Mouse (Mus musculus): ENCODE data around the gene Fbxo28. TPM values are rescaled to one million over a fixed set of nuclear protein-coding genes. Genes with fewer than 3 reads are reported as not detected.
A peak's percentile ranks its signal among the peaks of the same experiment; 100 is the strongest.

Fbxo28 gene
- total and polyA plus RNA-seq, 3 experiments, result 16.3 to 72.5 (median 17.2) TPM

- Histone ChIP-seq H3K36me3 (ENCODE audit: control insufficient read depth in 1 of 2, insufficient read depth in 2 of 2, low read length in 2 of 2) (peaks cover 0 to 7% of the 10 kb centered on the region in 2 experiments; a peak in 2 of 4 replicates), H3K9ac (ENCODE audit: control insufficient read depth, low read depth, low read length, poor library complexity, severe bottlenecking) (no peak overlapping the region), H3K9me3 (replicated peaks; ENCODE audit: insufficient read depth, low read length) (no peaks in the 10 kb centered on the region), H3K4me3 (ENCODE audit: control insufficient read depth in 1 of 2, insufficient read depth in 1 of 2, low read depth in 2 of 2, low read length in 2 of 2) (no peak overlapping the region), H3K27ac (ENCODE audit: control insufficient read depth, low read depth, low read length) (no peak overlapping the region), H3K27me3 (ENCODE audit: control insufficient read depth in 1 of 2, insufficient read depth in 2 of 2, low read length in 2 of 2) (no peaks in the 10 kb centered on the region), H3K79me2 (ENCODE audit: control insufficient read depth, insufficient read depth, low read length, poor library complexity) (no peaks in the 10 kb centered on the region), H3K4me1 (ENCODE audit: control insufficient read depth in 1 of 2, insufficient read depth in 2 of 2, low read length in 2 of 2) (peaks cover 6 to 8% of the 10 kb centered on the region in 2 experiments)
- DNase-seq (ENCODE audit: low read depth, low spot score), result no peak
- TF ChIP-seq POLR2A (IDR thresholded peaks at IDR 0.05; ENCODE audit: control insufficient read depth in 1 of 2, insufficient read depth in 1 of 2, low read depth in 1 of 2, low read length in 2 of 2, poor library complexity in 1 of 2) (no peak), ZNF384 (IDR thresholded peaks at IDR 0.05; ENCODE audit: low read depth, low read length) (no peak)
These were observed 13.2 kb upstream of the Fbxo28 start for GRCm38 (mm10) chr1:182354504-182355147.

- H3K36me3 ChIP-seq (ENCODE audit: control insufficient read depth in 1 of 2, insufficient read depth in 2 of 2, low read length in 2 of 2), result no peaks in the 10 kb centered on the region
- H3K79me2 ChIP-seq (ENCODE audit: control insufficient read depth, insufficient read depth, low read length, poor library complexity), result no peaks in the 10 kb centered on the region
- no peak overlapping the region for H3K4me3 ChIP-seq (ENCODE audit: control insufficient read depth in 1 of 2, insufficient read depth in 1 of 2, low read depth in 2 of 2, low read length in 2 of 2)
- H3K4me1 ChIP-seq (ENCODE audit: control insufficient read depth in 1 of 2, insufficient read depth in 2 of 2, low read length in 2 of 2), result no peaks in the 10 kb centered on the region
- no peaks in the 10 kb centered on the region for H3K27me3 ChIP-seq (ENCODE audit: control insufficient read depth in 1 of 2, insufficient read depth in 2 of 2, low read length in 2 of 2)
- no peak overlapping the region for H3K9ac ChIP-seq (ENCODE audit: control insufficient read depth, low read depth, low read length, poor library complexity, severe bottlenecking)
- no peaks in the 10 kb centered on the region for H3K9me3 ChIP-seq (replicated peaks; ENCODE audit: insufficient read depth, low read length)
- DNase-seq (ENCODE audit: low read depth, low spot score), result peak; percentile 66
- H3K27ac ChIP-seq (ENCODE audit: control insufficient read depth, low read depth, low read length), result no peak overlapping the region
- TF ChIP-seq NELFE (IDR thresholded peaks at IDR 0.05; ENCODE audit: low read depth, low read length) (no peak), JUND (IDR thresholded peaks at IDR 0.05; ENCODE audit: low read depth, low read length) (no peak), BHLHE40 (IDR thresholded peaks at IDR 0.05; ENCODE audit: borderline replicate concordance, low read depth, low read length) (no peak), SMC3 (IDR thresholded peaks at IDR 0.05; ENCODE audit: low read depth, low read length) (no peak), POLR2A (IDR thresholded peaks at IDR 0.05; ENCODE audit: control insufficient read depth in 1 of 2, insufficient read depth in 1 of 2, low read depth in 1 of 2, low read length in 2 of 2, poor library complexity in 1 of 2) (no peak), USF1 (IDR thresholded peaks at IDR 0.05; ENCODE audit: low read depth, low read length) (no peak), ZMIZ1 (IDR thresholded peaks at IDR 0.05; ENCODE audit: low read depth, low read length) (no peak), NRF1 (IDR thresholded peaks at IDR 0.05; ENCODE audit: insufficient read depth, low read depth, low read length, poor library complexity, severe bottlenecking) (no peak), RAD21 (IDR thresholded peaks at IDR 0.05; ENCODE audit: low read depth, low read length) (no peak), MYC (IDR thresholded peaks at IDR 0.05; ENCODE audit: low read depth, low read length) (no peak), ZKSCAN1 (IDR thresholded peaks at IDR 0.05; ENCODE audit: low read depth, low read length) (no peak), SIN3A (IDR thresholded peaks at IDR 0.05; ENCODE audit: low read length) (no peak), MAX (IDR thresholded peaks at IDR 0.05; ENCODE audit: low read length) (no peak), ZC3H11A (IDR thresholded peaks at IDR 0.05; ENCODE audit: low read depth, low read length) (no peak), POLR2AphosphoS5 (IDR thresholded peaks at IDR 0.05; ENCODE audit: borderline replicate concordance, low read depth, low read length) (no peak), MYB (IDR thresholded peaks at IDR 0.05; ENCODE audit: low read depth, low read length) (no peak), HCFC1 (IDR thresholded peaks at IDR 0.05; ENCODE audit: low read depth, low read length) (no peak), UBTF (IDR thresholded peaks at IDR 0.05; ENCODE audit: borderline replicate concordance, insufficient read depth, low read depth, low read length) (no peak), CHD1 (IDR thresholded peaks at IDR 0.05; ENCODE audit: low read depth, low read length) (no peak), TBP (IDR thresholded peaks at IDR 0.05; ENCODE audit: low read depth, low read length) (no peak), MAZ (IDR thresholded peaks at IDR 0.05; ENCODE audit: low read depth, low read length) (no peak), GABPA (IDR thresholded peaks at IDR 0.05; ENCODE audit: low read depth, low read length) (no peak), MXI1 (IDR thresholded peaks at IDR 0.05; ENCODE audit: low read depth, low read length) (no peak), KAT2A (conservative IDR thresholded peaks at IDR 0.05; ENCODE audit: low read depth, low read length) (no peak), CHD2 (IDR thresholded peaks at IDR 0.05; ENCODE audit: low read length) (no peak), POLR2AphosphoS2 (IDR thresholded peaks at IDR 0.05; ENCODE audit: low read length) (no peak), ETS1 (IDR thresholded peaks at IDR 0.05; ENCODE audit: low read depth, low read length) (peak; percentile 39), E2F4 (IDR thresholded peaks at IDR 0.05; ENCODE audit: borderline replicate concordance, low read depth, low read length) (no peak), MAFK (IDR thresholded peaks at IDR 0.05; ENCODE audit: borderline replicate concordance, low read depth, low read length) (no peak), TCF12 (IDR thresholded peaks at IDR 0.05; ENCODE audit: low read depth, low read length) (peak; percentile 65), TAL1 (IDR thresholded peaks at IDR 0.05; ENCODE audit: low read length) (peak; percentile 89)
These were observed 8.1 kb upstream of the Fbxo28 start for GRCm38 (mm10) chr1:182349557-182349956.

Data from MEL (cell line).